In the genomic region with DNA sequence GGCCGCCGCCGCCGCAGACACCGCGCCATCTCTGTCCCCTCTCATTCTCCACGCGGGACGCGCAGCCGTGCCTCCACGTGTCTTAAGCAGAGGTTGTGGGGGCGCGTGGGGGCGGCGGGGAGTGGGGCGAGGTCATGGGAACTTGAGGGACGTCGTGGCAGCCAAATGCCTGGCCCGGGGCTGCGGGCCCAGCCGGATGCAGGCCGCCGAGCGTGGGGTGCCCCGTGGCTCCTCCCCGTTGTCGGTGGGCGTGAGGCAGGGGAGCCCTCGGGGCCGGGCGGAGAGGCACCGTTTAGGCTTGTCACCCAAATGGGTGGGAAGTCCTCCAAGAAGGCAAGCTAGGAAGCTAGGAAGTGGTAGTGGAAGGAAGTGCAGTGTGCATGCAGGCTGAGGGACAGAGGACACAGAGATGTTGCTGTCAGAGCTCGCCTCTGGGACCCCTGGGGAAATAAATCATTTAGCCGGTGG, we compare ENCODE assay signal across 8 mouse cellular contexts. TPM values are rescaled to one million over a fixed set of nuclear protein-coding genes. Genes with fewer than 3 reads are reported as not detected.
DNase-seq lines count a peak whose midpoint lies in the region; TF ChIP-seq lines count a peak whose summit lies in the region.

No protein-coding gene starts in this region.

- peak overlapping the region; percentile 76 for H3K4me3 ChIP-seq in gastrocnemius, adult 2 months
- peak overlapping the region; percentile 97 for H3K4me3 ChIP-seq in megakaryocyte, embryonic 14.5 days (replicated peaks)

- no peaks in the 10 kb centered on the region for H3K36me3 ChIP-seq in megakaryocyte, embryonic 14.5 days (replicated peaks; ENCODE audit: low read length)

- peak overlapping the region; percentile 92 for H3K27ac ChIP-seq in gastrocnemius, adult 2 months

- H3K9me3 ChIP-seq in megakaryocyte, embryonic 14.5 days, result no peaks in the 10 kb centered on the region

- DNase-seq in T-cell, adult 2 months (ENCODE audit: low spot score), result peak; percentile 79
- DNase-seq in cerebellum, postnatal 4 days (ENCODE audit: low spot score in 2 of 2), result peak; percentile 47 to 70
- peak; percentile 75 for DNase-seq in gastrocnemius, adult 2 months
- DNase-seq in induced T-regulatory cell, adult 2 months (ENCODE audit: low read depth), result peak; percentile 90
- peak; percentile 63 to 75 for DNase-seq in left cerebral cortex, adult 9 months (ENCODE audit: low spot score in 2 of 2)
- DNase-seq in right cerebral cortex, postnatal 14 days, result peak; percentile 76
- no peak for DNase-seq in yolk sac, embryonic 10.5 days (ENCODE audit: low spot score)

- H3K27me3 ChIP-seq in megakaryocyte, embryonic 14.5 days (replicated peaks), result no peaks in the 10 kb centered on the region

- intact Hi-C loops in gastrocnemius, adult 2 months (cut with DNase I), result no loop called here

- peaks cover 39% of the 10 kb centered on the region for H3K4me1 ChIP-seq in megakaryocyte, embryonic 14.5 days

- no peak for TF ChIP-seq CTCF in gastrocnemius, adult 2 months (IDR thresholded peaks at IDR 0.05)

RNA-seq across cellular contexts. Expression of a gene that starts 0.4 kb away (rescaled TPM):
- total RNA-seq in gastrocnemius, adult 2 months (2021), result 10 to 100 TPM; 10.2 to 10.8 TPM
- polyA plus RNA-seq in megakaryocyte, embryonic 14.5 days (2012; ENCODE audit: insufficient read depth, low replicate concordance), result 11.1 and 11.4 TPM in 2 replicates

RNA-seq across cellular contexts. Expression of a gene that starts 37.2 kb away (rescaled TPM):
- under 1 TPM; 0.31 to 0.59 TPM for total RNA-seq in gastrocnemius, adult 2 months (2021)
- polyA plus RNA-seq in megakaryocyte, embryonic 14.5 days (2012; ENCODE audit: insufficient read depth, low replicate concordance), result 2.1 TPM in 1 of 2 replicates, not detected in the other
